Mouse (Mus musculus) midbrain, embryonic 12.5 days (tissue): ENCODE results near the gene Magea4. TPM values are rescaled to one million over a fixed set of nuclear protein-coding genes. Genes with fewer than 3 reads are reported as not detected.
A peak's percentile ranks its signal among the peaks of the same experiment; 100 is the strongest.

Experiments
- ATAC-seq: fragments of 200-750 bp; cut with Nextera tagmentation; 2 replicates; pipeline ENCODE4 v1.8.0; 2017; ENCODE audit warnings: low read depth, moderate TSS enrichment, moderate library complexity; ENCODE audit not compliant: low FRiP score
- H3K27ac ChIP-seq: fragments of 300-500 bp; sonication (generic); replicated peaks from 2 replicates; pipeline ENCODE4 v1.5.1; 2016; ENCODE audit warnings: mild to moderate bottlenecking
- H3K27me3 ChIP-seq: fragments of 300-500 bp; sonication (generic); 2 replicates; pipeline ENCODE4 v1.6.1; 2016; ENCODE audit warnings: mild to moderate bottlenecking
- H3K36me3 ChIP-seq: fragments of 300-500 bp; sonication (generic); 2 replicates; pipeline ENCODE4 v1.6.1; 2016
- H3K4me1 ChIP-seq: fragments of 300-500 bp; sonication (generic); 2 replicates; pipeline ENCODE4 v1.6.1; 2016
- H3K4me2 ChIP-seq: fragments of 300-500 bp; sonication (generic); replicated peaks from 2 replicates; pipeline ENCODE4 v1.6.1; 2016; ENCODE audit warnings: mild to moderate bottlenecking, moderate library complexity
- H3K4me3 ChIP-seq: fragments of 300-500 bp; sonication (generic); 2 replicates; pipeline ENCODE4 v1.5.1; 2016; ENCODE audit warnings: mild to moderate bottlenecking
- H3K9ac ChIP-seq: fragments of 300-500 bp; sonication (generic); replicated peaks from 2 replicates; pipeline ENCODE4 v1.6.1; 2016; ENCODE audit warnings: mild to moderate bottlenecking, moderate library complexity
- H3K9me3 ChIP-seq: fragments of 300-500 bp; sonication (generic); 2 replicates; pipeline ENCODE4 v1.6.1; 2016; ENCODE audit warnings: mild to moderate bottlenecking
- WGBS: fragments of 180-500 bp; shearing (Covaris S2); methylation state at CpG from one replicate; pipeline ENCODE4 v1.1.7; 2016; 5-methylcytosine and 5-hydroxymethylcytosine counted together
- microRNA counts: library from miRNA; unstranded; fragments of <30 nt; microRNA quantifications from one replicate; lab custom pipeline; 2017
- microRNA-seq: library from miRNA; unstranded; fragments of <30 nt; microRNA quantifications from one replicate; pipeline ENCODE4, GENCODE M21; 2017
- polyA plus RNA-seq: library from polyadenylated mRNA; unstranded; fragments of >200 nt; fragmentation: Nextera tagmentation; extraction: Ambion mirVana; gene quantifications from 2 replicates; pipeline ENCODE4 v1.2.1, GENCODE M21; 2016

Magea4 gene
- not detected in 2 replicates for polyA plus RNA-seq

- no peak for ATAC-seq
- WGBS: 77% methylated on average over 2 of the region's 2 CpGs
- no peak within 1 kb of the TSS for H3K27ac ChIP-seq
Measured at GRCm38 (mm10) chrX:72221717-72222116, at the start of gene Magea4. Gene Magea4 (plus strand): TSS chrX:72222017.

GRCm38 (mm10) chrX:72202944-72203554 lies 18.8 kb upstream of the Magea4 start:
- H3K4me1 ChIP-seq: no peaks in the 10 kb centered on the region
- H3K27ac ChIP-seq: no peak overlapping the region
- H3K9ac ChIP-seq: no peak overlapping the region
- no peaks in the 10 kb centered on the region for H3K9me3 ChIP-seq
- 58% methylated on average over 4 of the region's 4 CpGs for WGBS
- H3K4me2 ChIP-seq: no peak overlapping the region
- H3K36me3 ChIP-seq: no peaks in the 10 kb centered on the region
- H3K27me3 ChIP-seq: no peaks in the 10 kb centered on the region
- no peak for ATAC-seq
- no peak overlapping the region for H3K4me3 ChIP-seq

More at GRCm38 (mm10) chrX:72221717-72222116, at the start of gene Magea4:
- Histone ChIP-seq H3K36me3 (no peaks in the 10 kb centered on the region), H3K27me3 (no peaks in the 10 kb centered on the region), H3K4me2 (no peak within 1 kb of the TSS), H3K9ac (no peak within 1 kb of the TSS), H3K9me3 (no peaks in the 10 kb centered on the region), H3K4me1 (no peaks in the 10 kb centered on the region), H3K4me3 (no peak within 1 kb of the TSS)

GRCm38 (mm10) chrX:72270637-72271036 lies 48.8 kb downstream of the Magea4 start:
- H3K27me3 ChIP-seq: no peaks in the 10 kb centered on the region
- no peak overlapping the region for H3K9ac ChIP-seq
- ATAC-seq: no peak
- H3K36me3 ChIP-seq: no peaks in the 10 kb centered on the region
- H3K4me1 ChIP-seq: no peaks in the 10 kb centered on the region
- H3K9me3 ChIP-seq: no peaks in the 10 kb centered on the region
- WGBS: 89% methylated on average over 7 of the region's 11 CpGs
- H3K4me2 ChIP-seq: no peak overlapping the region
- H3K4me3 ChIP-seq: no peak overlapping the region
- no peak overlapping the region for H3K27ac ChIP-seq

MicroRNAs encoded within 50 kb of the gene (microRNA counts, 519-probe panel; counts per million panel counts)
- microRNA mmu-miR-224 (lab: Ali Mortazavi, UCI) (not detected), microRNA mmu-miR-452 (lab: Ali Mortazavi, UCI) (not detected)

Small RNA genes within 50 kb of the gene (microRNA-seq; reads per million reads assigned to microRNA genes)
- gene Mir224 (173 reads per million, percentile 60 among the genes with 10 or more reads in this experiment), gene Mir452 (75.9 reads per million, percentile 47 among the genes with 10 or more reads in this experiment)

Other genes with a start within 250 kb of the Magea4 start
- gene Fate1, start 249.0 kb upstream of the Magea4 start, polyA plus RNA-seq: not detected in 2 replicates
- gene Cnga2, start 230.2 kb upstream of the Magea4 start, polyA plus RNA-seq: 0.07 TPM in 1 of 2 replicates, not detected in the other
- gene Gabre, start 52.8 kb downstream of the Magea4 start, polyA plus RNA-seq: 0.71 and 0.94 TPM in 2 replicates
- not detected in 2 replicates for gene Magea10, start 164.8 kb downstream of the Magea4 start, polyA plus RNA-seq